Mouse (Mus musculus) thymus, postnatal 0 days (tissue): Measurements from ENCODE around the gene Lzts3. TPM values are rescaled to one million over a fixed set of nuclear protein-coding genes. Genes with fewer than 3 reads are reported as not detected.
"Not testable (repeated sequence)": the region's sequence is repeated elsewhere in the genome, so short reads cannot be mapped to it uniquely, and the experiment has no call there.

Source experiments
- DNase-seq: peaks from one replicate; pipeline ENCODE4 v3.0.0-alpha.2; 2015; ENCODE audit warnings: low spot score
- polyA plus RNA-seq: library from polyadenylated mRNA; unstranded; fragments of >200 nt; fragmentation: Nextera tagmentation; extraction: Ambion mirVana; gene quantifications from 2 replicates; pipeline ENCODE4 v1.2.1, GENCODE M21; 2015

The Lzts3 gene
- polyA plus RNA-seq, result 0.55 and 0.58 TPM in 2 replicates

- DNase-seq, result peak; percentile 87
Observed at GRCm38 (mm10) chr2:130642684-130643369, at the start of gene Lzts3. Lzts3 (minus strand) TSS chr2:130642803.

- no peak for DNase-seq
Observed at GRCm38 (mm10) chr2:130689011-130689410, 46.4 kb upstream of the Lzts3 start.

GRCm38 (mm10) chr2:130685426-130685825 is 42.8 kb upstream of the Lzts3 start:
- DNase-seq, result no peak

GRCm38 (mm10) chr2:130681531-130681930 is 38.9 kb upstream of the Lzts3 start:
- DNase-seq, result no peak

GRCm38 (mm10) chr2:130679899-130680298 is 37.3 kb upstream of the Lzts3 start:
- DNase-seq, result no peak

GRCm38 (mm10) chr2:130679154-130679553 is 36.6 kb upstream of the Lzts3 start:
- DNase-seq, result no peak

- DNase-seq, result no peak
Observed at GRCm38 (mm10) chr2:130677211-130677610, 34.6 kb upstream of the Lzts3 start.

GRCm38 (mm10) chr2:130667559-130667958 is 25.0 kb upstream of the Lzts3 start, which contains the start of gene Itpa:
Itpa (plus strand) TSS chr2:130667610.
- peak; percentile 90 for DNase-seq

- DNase-seq, result peak; percentile 89
Observed at GRCm38 (mm10) chr2:130664102-130664701, 21.6 kb upstream of the Lzts3 start, which contains the start of gene Ddrgk1. Ddrgk1 (minus strand) TSS chr2:130664659.

- DNase-seq, result no peak
Observed at GRCm38 (mm10) chr2:130663342-130663741, 20.7 kb upstream of the Lzts3 start.

- no peak for DNase-seq
Observed at GRCm38 (mm10) chr2:130658530-130658929, 15.9 kb upstream of the Lzts3 start.

GRCm38 (mm10) chr2:130657541-130657940 is 14.9 kb upstream of the Lzts3 start:
- no peak for DNase-seq

GRCm38 (mm10) chr2:130656536-130656935 is 13.9 kb upstream of the Lzts3 start:
- no peak for DNase-seq

GRCm38 (mm10) chr2:130655660-130656339 is 13.2 kb upstream of the Lzts3 start:
- DNase-seq, result no peak

- no peak for DNase-seq
Observed at GRCm38 (mm10) chr2:130653760-130654159, 11.2 kb upstream of the Lzts3 start.

GRCm38 (mm10) chr2:130653303-130653702 is 10.7 kb upstream of the Lzts3 start:
- DNase-seq, result no peak

GRCm38 (mm10) chr2:130649028-130649427 is 6.4 kb upstream of the Lzts3 start:
- DNase-seq, result not testable (repeated sequence)

GRCm38 (mm10) chr2:130645198-130645597 is 2.6 kb upstream of the Lzts3 start:
- DNase-seq, result no peak

- peak; percentile 44 for DNase-seq
Observed at GRCm38 (mm10) chr2:130642197-130642660, 374 bp downstream of the Lzts3 start.

- no peak for DNase-seq
Observed at GRCm38 (mm10) chr2:130641351-130642025, 1.1 kb downstream of the Lzts3 start.

- DNase-seq, result no peak
Observed at GRCm38 (mm10) chr2:130639276-130639675, 3.3 kb downstream of the Lzts3 start.
